In genomic region chr4:106908426-106908809, GRCm38 (mm10) we compare ENCODE assay signal across 8 mouse cellular contexts. TPM values are rescaled to one million over a fixed set of nuclear protein-coding genes. Genes with fewer than 3 reads are reported as not detected.
DNase-seq lines count a peak whose midpoint lies in the region; ATAC-seq lines count a peak whose summit lies in the region.

No protein-coding gene starts in this region.

- H3K36me3 ChIP-seq in forebrain, embryonic 16.5 days (ENCODE audit: control insufficient read depth, insufficient read depth): no peaks in the 10 kb centered on the region
- H3K36me3 ChIP-seq in hindbrain, embryonic 16.5 days (ENCODE audit: control insufficient read depth, insufficient read depth, low read length): no peaks in the 10 kb centered on the region
- peaks cover 7% of the 10 kb centered on the region for H3K36me3 ChIP-seq in liver, embryonic 13.5 days
- H3K36me3 ChIP-seq in neural tube, embryonic 13.5 days: peaks cover 2% of the 10 kb centered on the region; the same call in 1 of the 2 replicates

- H3K9ac ChIP-seq in forebrain, embryonic 16.5 days (replicated peaks; ENCODE audit: low read depth, low read length): no peak overlapping the region
- no peak overlapping the region for H3K9ac ChIP-seq in hindbrain, embryonic 16.5 days (ENCODE audit: low read depth, low read length)
- H3K9ac ChIP-seq in liver, embryonic 13.5 days: peak overlapping the region; percentile 71
- no peak overlapping the region for H3K9ac ChIP-seq in neural tube, embryonic 13.5 days

- no peak for ATAC-seq in forebrain, embryonic 16.5 days
- ATAC-seq in hindbrain, embryonic 16.5 days: no peak
- ATAC-seq in liver, embryonic 13.5 days (ENCODE audit: low read depth): peak; percentile 52
- no peak for ATAC-seq in neural tube, embryonic 13.5 days (ENCODE audit: low read depth)

- H3K4me1 ChIP-seq in forebrain, embryonic 16.5 days (replicated peaks; ENCODE audit: control insufficient read depth, insufficient read depth, low read length): peaks cover 18% of the 10 kb centered on the region
- peaks cover 33% of the 10 kb centered on the region for H3K4me1 ChIP-seq in hindbrain, embryonic 16.5 days (ENCODE audit: control insufficient read depth, insufficient read depth, low read depth, low read length)
- H3K4me1 ChIP-seq in liver, embryonic 13.5 days (replicated peaks): peaks cover 47% of the 10 kb centered on the region
- peaks cover 36% of the 10 kb centered on the region for H3K4me1 ChIP-seq in neural tube, embryonic 13.5 days (replicated peaks)

- H3K9me3 ChIP-seq in forebrain, embryonic 16.5 days (ENCODE audit: control insufficient read depth, low read length): no peaks in the 10 kb centered on the region
- H3K9me3 ChIP-seq in hindbrain, embryonic 16.5 days (ENCODE audit: control insufficient read depth, low read length): no peaks in the 10 kb centered on the region
- H3K9me3 ChIP-seq in liver, embryonic 13.5 days (replicated peaks): no peaks in the 10 kb centered on the region
- H3K9me3 ChIP-seq in neural tube, embryonic 13.5 days: no peaks in the 10 kb centered on the region

- WGBS in forebrain, embryonic 16.5 days: 36% methylated on average over 3 of the region's 3 CpGs
- WGBS in hindbrain, embryonic 16.5 days: 31% methylated on average over 3 of the region's 3 CpGs
- WGBS in liver, embryonic 13.5 days (ENCODE audit: insufficient replicate concordance): 6% methylated on average over 3 of the region's 3 CpGs
- WGBS in neural tube, embryonic 13.5 days: 34% methylated on average over 3 of the region's 3 CpGs

- DNase-seq in 3T3-L1 (ENCODE audit: low read depth, low spot score) (peak; percentile 67), R1 (ENCODE audit: low read depth, low spot score) (peak; percentile 84)
- peak; percentile 89 for DNase-seq in liver, embryonic 13.5 days
- DNase-seq in urinary bladder, postnatal 36 days (ENCODE audit: low spot score in 2 of 2): peak; percentile 61 to 62
- no peak for DNase-seq in right cerebral cortex, adult 2 months (ENCODE audit: low spot score in 2 of 2)

- peak overlapping the region; percentile 91; the same call in 1 of the 2 replicates for H3K27ac ChIP-seq in forebrain, embryonic 16.5 days (ENCODE audit: low read length)
- peak overlapping the region; percentile 99 for H3K27ac ChIP-seq in hindbrain, embryonic 16.5 days (ENCODE audit: low read depth, low read length)
- peak overlapping the region; percentile 98 for H3K27ac ChIP-seq in liver, embryonic 13.5 days
- H3K27ac ChIP-seq in neural tube, embryonic 13.5 days (replicated peaks): peak overlapping the region; percentile 100

- H3K27me3 ChIP-seq in forebrain, embryonic 16.5 days (replicated peaks; ENCODE audit: control insufficient read depth, insufficient read depth, low read length): no peaks in the 10 kb centered on the region
- no peaks in the 10 kb centered on the region for H3K27me3 ChIP-seq in hindbrain, embryonic 16.5 days (replicated peaks; ENCODE audit: control insufficient read depth, insufficient read depth, low read length)
- H3K27me3 ChIP-seq in liver, embryonic 13.5 days: no peaks in the 10 kb centered on the region
- H3K27me3 ChIP-seq in neural tube, embryonic 13.5 days: no peaks in the 10 kb centered on the region

- H3K4me2 ChIP-seq in forebrain, embryonic 16.5 days (ENCODE audit: low read length): no peak overlapping the region
- 0 out of 2 replicates have a peak overlapping the region, but pooled peaks have one; percentile 2 for H3K4me2 ChIP-seq in hindbrain, embryonic 16.5 days (ENCODE audit: low read length)
- H3K4me2 ChIP-seq in liver, embryonic 13.5 days: peak overlapping the region; percentile 99
- H3K4me2 ChIP-seq in neural tube, embryonic 13.5 days: peak overlapping the region; percentile 98; the same call in 1 of the 2 replicates

- no peak overlapping the region for H3K4me3 ChIP-seq in forebrain, embryonic 16.5 days (replicated peaks; ENCODE audit: low read length)
- H3K4me3 ChIP-seq in hindbrain, embryonic 16.5 days (ENCODE audit: low read length): no peak overlapping the region
- H3K4me3 ChIP-seq in liver, embryonic 13.5 days (replicated peaks): peak overlapping the region; percentile 100
- H3K4me3 ChIP-seq in neural tube, embryonic 13.5 days: no peak overlapping the region

RNA-seq across cellular contexts. Expression of gene Ssbp3, which starts 2.1 kb away (rescaled TPM):
- 163 and 167 TPM in 2 replicates for polyA plus RNA-seq in forebrain, embryonic 16.5 days (2015; fragmentation: Nextera tagmentation; extraction: Ambion mirVana)
- polyA plus RNA-seq in hindbrain, embryonic 16.5 days (2015; fragmentation: Nextera tagmentation; extraction: Ambion mirVana): 82.9 and 115 TPM in 2 replicates
- 55.5 and 64.8 TPM in 2 replicates for polyA plus RNA-seq in liver, embryonic 13.5 days (2015; fragmentation: Nextera tagmentation; extraction: Ambion mirVana)
- polyA plus RNA-seq in neural tube, embryonic 13.5 days (2015; fragmentation: Nextera tagmentation; extraction: Ambion mirVana): 186 and 191 TPM in 2 replicates

Comparison
In these comparisons a context has a peak if more than half of its experiments do, and no peak if none do; other contexts are left out.
1. DNase-seq: peak in 3T3-L1 (single experiment), R1 (single experiment), liver, embryonic 13.5 days (single experiment) and urinary bladder, postnatal 36 days (2 of 2); none in right cerebral cortex, adult 2 months (0 of 2).
2. Peak in every context shown above with its lines, with median percentiles within 50 percentile points of each other: H3K27ac ChIP-seq.